Mouse (Mus musculus) kidney, adult 18-20 months (tissue): ENCODE results near the gene V1ra8.
"Not testable (repeated sequence)": the region's sequence is repeated elsewhere in the genome, so short reads cannot be mapped to it uniquely, and the experiment has no call there.

Source experiments
- DNase-seq: peaks from one replicate; pipeline ENCODE4 v3.0.0; 2021

The V1ra8 gene

DNA sequence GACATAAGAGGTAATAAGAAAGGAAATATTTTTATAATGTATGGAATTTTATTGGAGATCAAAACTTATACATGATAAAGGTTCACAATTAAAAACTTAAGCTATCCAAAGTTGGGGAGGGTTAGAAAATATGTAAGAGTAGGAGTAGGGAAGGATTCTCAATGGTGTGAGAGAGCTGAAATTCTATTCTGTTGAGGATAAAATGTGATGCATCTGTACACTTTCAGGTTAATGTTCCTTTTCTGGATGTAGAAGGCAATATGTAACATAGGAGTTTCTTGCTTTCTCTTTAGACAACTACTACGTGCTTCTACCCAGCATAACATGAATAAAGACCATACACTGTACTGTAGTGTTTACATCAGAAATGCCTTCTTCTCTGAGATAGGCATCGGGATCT is at the start of gene V1ra8:
TSS of gene V1ra8 (plus strand) at position 301 of the 400 bp plus-strand sequence.
- not testable (repeated sequence) for DNase-seq

DNA sequence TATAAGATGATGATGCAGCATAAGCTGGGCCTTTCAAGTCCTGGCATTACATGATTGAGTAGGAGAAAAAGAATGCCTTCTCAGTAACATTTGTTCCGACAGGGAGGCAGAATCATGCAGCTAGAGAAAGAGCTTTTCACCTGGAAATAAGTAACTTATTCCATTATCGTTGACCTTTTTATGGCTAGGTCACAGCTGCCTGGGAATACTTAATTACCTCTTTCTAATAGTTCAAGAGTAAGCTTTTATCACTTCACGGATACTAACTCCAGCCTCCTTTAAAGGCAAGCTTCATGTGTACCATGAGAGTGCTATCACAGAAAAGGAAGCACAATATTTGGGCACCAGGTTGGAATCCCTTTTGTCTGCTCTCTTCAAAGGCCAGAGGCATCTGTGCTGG is 42.5 kb upstream of the V1ra8 start:
- DNase-seq, result no peak

DNA sequence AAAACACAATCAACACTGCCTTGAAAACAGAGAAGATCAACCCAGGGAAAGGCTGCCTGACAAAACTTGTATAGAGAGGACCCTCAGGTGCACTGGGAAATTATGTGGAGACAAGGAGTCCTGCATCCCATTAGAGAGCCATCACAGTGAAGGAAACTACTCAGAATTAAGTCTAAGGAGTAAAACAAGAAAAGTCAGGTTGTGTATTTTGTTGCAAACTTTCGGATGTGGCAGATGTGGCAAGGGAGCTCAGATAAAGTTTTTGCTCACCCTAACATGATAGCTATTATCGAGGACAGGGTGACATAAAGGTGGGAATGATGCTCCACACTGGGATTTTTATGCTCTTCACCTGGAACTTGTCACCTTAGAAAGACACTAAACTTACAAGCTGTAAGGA is 28.1 kb upstream of the V1ra8 start, which contains the start of gene Vmn1r52:
TSS of gene Vmn1r52 (plus strand) at position 301 of the 400 bp plus-strand sequence.
- DNase-seq, result no peak

DNA sequence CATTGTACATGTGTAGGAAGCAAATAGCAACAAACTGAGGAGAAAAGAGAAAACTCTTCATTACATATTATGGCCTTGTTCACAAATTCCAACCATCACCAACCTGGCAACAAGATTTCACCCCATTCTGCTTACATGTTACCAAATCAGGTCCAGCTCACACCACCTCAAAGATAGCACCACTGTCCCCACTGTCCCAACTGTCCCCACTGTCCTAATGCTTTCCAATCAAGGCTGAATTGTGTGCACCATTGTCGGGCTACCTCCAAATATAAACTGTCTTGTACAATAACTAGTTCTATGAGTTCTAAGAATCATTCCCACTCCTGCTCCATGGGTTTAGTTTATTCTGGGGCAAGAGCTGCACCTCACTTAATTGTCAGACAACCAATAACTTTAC is 21.7 kb downstream of the V1ra8 start, which contains the start of gene Vmn1r53:
TSS of gene Vmn1r53 (minus strand) at position 101 of the 400 bp plus-strand sequence.
- DNase-seq, result no peak

DNA sequence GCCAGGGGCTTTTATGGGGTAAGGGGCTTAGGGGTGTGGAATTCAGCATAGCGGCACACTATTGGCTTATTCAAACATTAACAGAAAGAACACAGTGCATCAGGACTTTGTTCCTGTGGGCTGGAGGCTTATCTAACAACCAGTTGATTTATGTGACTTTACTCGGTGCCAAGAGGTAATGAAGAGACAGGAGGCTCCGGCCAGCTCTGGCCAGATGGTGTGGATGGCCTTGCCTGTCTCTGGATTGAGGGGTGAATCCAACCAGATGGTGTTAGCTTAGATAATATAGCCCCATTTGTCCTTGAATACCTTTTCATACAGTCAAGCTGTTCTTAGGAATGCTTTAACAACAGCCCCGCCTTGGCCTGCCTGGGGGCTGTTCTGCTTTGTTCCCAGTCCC is 29.5 kb downstream of the V1ra8 start:
- DNase-seq, result not testable (repeated sequence)

DNA sequence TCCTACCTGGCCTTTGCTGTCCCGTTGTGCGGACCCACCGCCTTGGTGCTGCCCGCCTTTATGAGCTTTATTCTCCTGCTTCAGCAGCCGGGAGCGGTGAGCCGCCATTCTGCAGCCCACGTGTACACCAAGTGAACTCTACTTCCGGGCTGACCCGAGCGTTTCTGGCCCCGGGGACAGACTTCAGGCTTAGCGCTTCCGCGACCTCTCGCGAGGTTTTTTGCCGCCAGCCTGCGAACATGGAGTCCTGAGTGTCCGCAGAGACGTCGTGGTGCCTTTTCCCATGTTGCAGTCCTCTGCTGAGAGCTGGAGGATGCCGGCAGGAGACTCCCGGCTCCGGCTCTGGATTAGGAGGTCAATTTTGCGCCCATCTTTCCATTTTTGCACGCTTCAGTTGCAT is 30.1 kb downstream of the V1ra8 start:
- DNase-seq, result no peak

DNA sequence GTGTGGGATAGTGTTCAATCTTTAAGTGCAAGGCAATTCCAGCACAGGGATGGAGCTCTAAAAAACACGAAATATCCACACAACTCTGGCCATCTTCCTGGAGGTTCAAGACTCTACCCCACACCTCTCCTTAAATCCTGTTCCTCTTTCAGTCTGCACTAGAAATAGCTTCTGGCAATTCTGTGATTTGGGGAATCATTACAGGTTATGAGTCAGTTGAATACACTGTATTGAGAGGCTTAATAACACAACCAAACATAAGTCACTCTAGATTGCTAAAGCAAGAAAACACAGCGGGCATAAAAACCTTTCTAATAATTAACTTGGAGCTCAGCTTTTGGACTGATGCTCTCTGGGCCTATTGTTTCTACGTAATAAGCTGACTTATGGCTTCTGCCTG is 41.4 kb downstream of the V1ra8 start:
- no peak for DNase-seq

DNA sequence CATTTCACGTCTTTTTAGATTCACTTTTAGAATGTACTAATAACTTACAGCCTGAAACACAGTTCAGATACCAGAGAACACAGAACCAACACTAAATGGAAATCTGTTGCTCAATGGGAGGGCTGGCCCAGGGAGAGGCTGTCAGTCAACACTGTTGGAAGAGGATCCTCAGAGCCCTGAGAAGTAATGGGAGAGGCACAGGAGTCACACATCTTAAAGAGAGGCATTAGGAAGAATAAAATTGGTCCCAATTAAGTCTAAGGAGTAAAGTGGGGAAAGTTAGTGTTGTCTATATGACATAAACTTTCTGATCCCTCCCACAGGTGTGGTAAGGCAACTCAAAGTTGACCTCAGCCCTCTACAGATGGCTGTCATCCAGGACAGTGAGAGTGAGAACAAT is 43.4 kb downstream of the V1ra8 start, which contains the start of gene Vmn1r54:
TSS of gene Vmn1r54 (plus strand) at position 301 of the 400 bp plus-strand sequence.
- DNase-seq, result no peak
